Mouse (Mus musculus) stomach, embryonic 16.5 days (tissue): Measurements from ENCODE around the gene Ptger3. TPM values are rescaled to one million over a fixed set of nuclear protein-coding genes. Genes with fewer than 3 reads are reported as not detected.

Experiments used
- ATAC-seq: fragments of 200-750 bp; cut with Nextera tagmentation; 2 replicates; pipeline ENCODE4 v1.8.0; 2017; ENCODE audit warnings: moderate number of reproducible peaks, moderate TSS enrichment; ENCODE audit not compliant: insufficient read depth, low FRiP score
- H3K27ac ChIP-seq: fragments of 300-500 bp; sonication (generic); 2 replicates; pipeline ENCODE4 v1.5.1; 2014; ENCODE audit warnings: low read length
- H3K27me3 ChIP-seq: fragments of 300-500 bp; sonication (generic); 2 replicates; pipeline ENCODE4 v1.6.1; 2014; ENCODE audit warnings: low read length, control low read depth, mixed read lengths; ENCODE audit not compliant: control insufficient read depth, insufficient read depth
- H3K36me3 ChIP-seq: fragments of 300-500 bp; sonication (generic); 2 replicates; pipeline ENCODE4 v1.6.1; 2014; ENCODE audit warnings: low read length; ENCODE audit not compliant: control insufficient read depth, insufficient read depth
- H3K4me1 ChIP-seq: fragments of 300-500 bp; sonication (generic); 2 replicates; pipeline ENCODE4 v1.6.1; 2014; ENCODE audit warnings: low read length, control low read depth, mixed read lengths; ENCODE audit not compliant: control insufficient read depth, insufficient read depth
- H3K4me2 ChIP-seq: fragments of 300-500 bp; sonication (generic); 2 replicates; pipeline ENCODE4 v1.6.1; 2014; ENCODE audit warnings: low read depth, low read length, mixed read lengths
- H3K4me3 ChIP-seq: fragments of 300-500 bp; sonication (generic); replicated peaks from 2 replicates; pipeline ENCODE4 v1.5.1; 2014; ENCODE audit warnings: mild to moderate bottlenecking, low read length
- H3K9ac ChIP-seq: fragments of 300-500 bp; sonication (generic); 2 replicates; pipeline ENCODE4 v1.6.1; 2014; ENCODE audit warnings: low read length
- H3K9me3 ChIP-seq: fragments of 300-500 bp; sonication (generic); replicated peaks from 2 replicates; pipeline ENCODE4 v1.6.1; 2016; ENCODE audit warnings: low read length, control low read depth; ENCODE audit not compliant: control insufficient read depth
- WGBS: fragments of 180-500 bp; shearing (Covaris S2); extraction: QIAGEN DNeasy Blood & Tissue Kit; methylation state at CpG from one replicate; pipeline ENCODE4 v1.1.7; 2014; 5-methylcytosine and 5-hydroxymethylcytosine counted together
- polyA plus RNA-seq: library from polyadenylated mRNA; unstranded; fragments of >200 nt; fragmentation: Nextera tagmentation; extraction: Ambion mirVana; gene quantifications from 2 replicates; pipeline ENCODE4 v1.2.1, GENCODE M21; 2015

Gene Ptger3
- polyA plus RNA-seq, 1 experiment from 2014 or later = 19.5 TPM

DNA sequence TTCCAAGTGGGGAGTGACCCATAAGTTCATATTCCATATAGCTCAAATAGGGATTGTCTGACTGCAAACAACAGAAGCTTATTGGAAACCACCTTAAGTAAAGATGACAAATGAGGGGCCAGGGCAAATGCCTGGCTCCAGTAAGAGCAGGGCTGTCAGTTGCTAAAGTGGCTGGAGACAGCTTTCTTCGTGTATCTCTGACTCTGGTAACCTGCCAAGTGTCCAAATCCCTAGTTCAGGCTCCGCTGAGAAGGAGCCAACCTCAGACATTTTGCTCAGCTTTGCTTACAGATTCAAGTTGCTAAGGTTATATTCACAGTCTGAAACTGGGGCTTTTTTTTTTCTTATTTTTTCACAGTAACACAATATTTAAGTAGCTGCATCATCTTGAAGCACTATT is 12.7 kb downstream of the Ptger3 start:
- 48% methylated on average over 2 of the region's 2 CpGs for WGBS
- Histone ChIP-seq H3K36me3 (no peaks in the 10 kb centered on the region), H3K9me3 (no peaks in the 10 kb centered on the region), H3K27me3 (no peaks in the 10 kb centered on the region), H3K9ac (no peak overlapping the region), H3K4me1 (0 out of 2 replicates have a peak, but pooled peaks cover 2% of the 10 kb centered on the region), H3K27ac (no peak overlapping the region), H3K4me3 (no peak overlapping the region), H3K4me2 (no peak overlapping the region)
- no peak for ATAC-seq

DNA sequence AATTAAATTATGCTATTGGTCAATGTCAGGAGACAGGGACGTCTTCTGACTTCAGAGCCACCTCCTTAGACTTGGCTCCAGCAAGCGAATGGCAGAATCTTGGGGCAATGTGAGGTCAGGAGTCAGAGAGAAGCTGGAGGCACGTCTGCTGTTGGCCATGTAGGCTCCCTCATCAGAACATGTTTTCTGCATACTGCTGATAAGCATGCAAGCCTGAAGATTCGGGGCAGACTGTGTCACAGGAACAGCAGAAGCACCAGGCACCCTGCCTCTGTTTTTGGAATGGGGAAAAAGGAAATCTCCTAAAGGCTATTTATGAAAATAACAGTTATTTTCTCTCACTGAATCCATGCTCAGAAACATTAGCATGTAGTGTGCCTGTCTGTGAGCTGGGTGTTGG is 13.6 kb downstream of the Ptger3 start:
- Histone ChIP-seq H3K36me3 (no peaks in the 10 kb centered on the region), H3K4me3 (no peak overlapping the region), H3K27me3 (no peaks in the 10 kb centered on the region), H3K27ac (no peak overlapping the region), H3K9ac (no peak overlapping the region), H3K9me3 (no peaks in the 10 kb centered on the region), H3K4me1 (0 out of 2 replicates have a peak, but pooled peaks cover 2% of the 10 kb centered on the region), H3K4me2 (no peak overlapping the region)
- ATAC-seq = no peak
- 65% methylated on average over 4 of the region's 4 CpGs for WGBS

DNA sequence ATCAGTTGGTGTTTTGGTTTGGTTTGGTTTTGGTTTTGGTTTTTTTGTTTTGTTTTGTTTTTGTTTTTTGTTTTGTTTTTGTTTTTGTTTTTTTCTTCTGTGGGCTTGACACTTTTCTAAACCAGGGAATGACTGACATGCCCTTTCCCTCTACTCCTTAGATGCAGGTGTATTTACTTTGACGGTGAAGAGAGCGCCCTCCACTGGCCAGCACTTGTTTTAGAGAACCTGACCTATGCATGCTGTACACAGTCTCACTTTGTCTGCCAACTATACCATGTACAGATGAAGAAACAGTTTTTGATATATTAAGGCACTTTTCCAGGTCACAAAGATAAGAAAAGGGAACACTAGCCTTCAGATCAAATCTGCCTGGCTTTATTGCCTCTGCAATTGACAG is 15.1 kb downstream of the Ptger3 start:
- WGBS = 21% methylated on average over 2 of the region's 2 CpGs
- H3K9ac ChIP-seq = no peak overlapping the region
- H3K4me1 ChIP-seq = 0 out of 2 replicates have a peak, but pooled peaks cover 2% of the 10 kb centered on the region
- no peaks in the 10 kb centered on the region for H3K27me3 ChIP-seq
- no peak overlapping the region for H3K27ac ChIP-seq
- no peaks in the 10 kb centered on the region for H3K36me3 ChIP-seq
- H3K4me2 ChIP-seq = no peak overlapping the region
- no peaks in the 10 kb centered on the region for H3K9me3 ChIP-seq
- H3K4me3 ChIP-seq = no peak overlapping the region
- ATAC-seq = no peak

DNA sequence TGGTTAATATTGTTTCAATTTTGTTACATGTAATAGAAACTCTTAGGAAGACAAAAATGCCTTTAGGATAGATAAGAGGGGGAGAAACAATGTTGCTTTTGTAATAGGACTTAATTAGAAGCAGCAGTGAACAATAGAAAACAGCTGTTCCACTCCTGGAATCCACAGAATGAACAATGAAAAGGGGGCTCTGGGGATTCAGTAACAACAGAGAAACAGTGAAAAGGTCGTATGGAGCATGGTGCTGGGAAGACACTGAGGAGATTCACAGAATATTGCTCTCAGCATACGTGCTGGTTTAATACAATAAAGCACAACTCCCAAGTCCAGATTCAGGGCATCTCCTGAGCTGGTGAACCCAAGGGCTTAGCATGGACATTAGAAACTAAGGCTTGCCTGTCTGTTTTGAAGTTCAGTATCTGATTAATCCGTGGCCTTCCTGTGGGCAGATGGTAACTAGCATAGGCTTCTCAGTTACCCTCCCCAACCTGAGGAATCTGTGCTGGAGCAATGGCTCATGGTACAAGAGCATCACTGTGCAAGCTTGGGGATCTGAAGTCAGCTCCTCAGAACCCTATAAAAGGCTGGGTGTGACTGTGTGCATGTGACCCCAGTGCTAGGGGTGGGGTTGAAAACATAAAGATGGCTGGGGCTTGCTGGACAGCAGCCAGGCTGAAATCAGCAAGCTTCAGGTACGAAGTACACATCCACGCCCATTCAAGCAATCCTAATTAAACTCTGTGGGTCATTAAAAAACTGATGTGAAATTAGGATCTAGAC is 16.1 kb downstream of the Ptger3 start:
- no peak overlapping the region for H3K27ac ChIP-seq
- ATAC-seq = peak; percentile 78; the same call in 1 of the 2 replicates
- no peak overlapping the region for H3K4me3 ChIP-seq
- no peak overlapping the region for H3K4me2 ChIP-seq
- no peaks in the 10 kb centered on the region for H3K27me3 ChIP-seq
- 0 out of 2 replicates have a peak, but pooled peaks cover 2% of the 10 kb centered on the region for H3K4me1 ChIP-seq
- H3K36me3 ChIP-seq = no peaks in the 10 kb centered on the region
- H3K9ac ChIP-seq = no peak overlapping the region
- no peaks in the 10 kb centered on the region for H3K9me3 ChIP-seq
- 60% methylated on average over 5 of the region's 5 CpGs for WGBS

DNA sequence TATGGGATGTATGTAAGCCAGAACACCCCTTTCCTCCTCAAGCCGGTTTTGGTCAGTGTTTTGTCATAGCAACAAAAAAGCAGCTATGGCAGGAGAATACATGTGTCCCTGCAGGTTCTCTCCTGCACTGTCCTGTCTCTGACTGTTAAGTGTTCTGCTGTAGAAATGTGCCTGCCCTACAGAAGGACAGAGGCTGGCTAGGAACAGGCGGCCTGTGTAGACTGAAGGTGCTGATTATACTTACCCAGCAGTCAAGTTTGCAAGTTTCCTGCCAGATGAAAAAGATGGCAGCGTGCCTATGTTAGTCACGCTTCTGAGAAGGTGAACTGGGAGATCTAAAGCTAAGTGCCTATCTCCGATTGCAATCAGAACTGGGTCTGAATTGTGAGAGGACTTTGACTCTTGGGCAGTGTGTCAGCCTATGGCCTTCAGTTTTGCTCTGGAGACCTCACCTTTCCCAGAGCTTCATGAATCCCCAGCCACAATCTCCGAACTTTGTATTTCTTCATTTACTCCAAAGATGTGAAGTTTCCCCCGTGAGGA is 31.2 kb downstream of the Ptger3 start:
- ATAC-seq = no peak
- no peaks in the 10 kb centered on the region for H3K9me3 ChIP-seq
- no peaks in the 10 kb centered on the region for H3K27me3 ChIP-seq
- no peak overlapping the region for H3K4me2 ChIP-seq
- no peaks in the 10 kb centered on the region for H3K4me1 ChIP-seq
- no peak overlapping the region for H3K9ac ChIP-seq
- no peak overlapping the region for H3K27ac ChIP-seq
- WGBS = 73% methylated on average over 7 of the region's 7 CpGs
- no peaks in the 10 kb centered on the region for H3K36me3 ChIP-seq
- H3K4me3 ChIP-seq = no peak overlapping the region

DNA sequence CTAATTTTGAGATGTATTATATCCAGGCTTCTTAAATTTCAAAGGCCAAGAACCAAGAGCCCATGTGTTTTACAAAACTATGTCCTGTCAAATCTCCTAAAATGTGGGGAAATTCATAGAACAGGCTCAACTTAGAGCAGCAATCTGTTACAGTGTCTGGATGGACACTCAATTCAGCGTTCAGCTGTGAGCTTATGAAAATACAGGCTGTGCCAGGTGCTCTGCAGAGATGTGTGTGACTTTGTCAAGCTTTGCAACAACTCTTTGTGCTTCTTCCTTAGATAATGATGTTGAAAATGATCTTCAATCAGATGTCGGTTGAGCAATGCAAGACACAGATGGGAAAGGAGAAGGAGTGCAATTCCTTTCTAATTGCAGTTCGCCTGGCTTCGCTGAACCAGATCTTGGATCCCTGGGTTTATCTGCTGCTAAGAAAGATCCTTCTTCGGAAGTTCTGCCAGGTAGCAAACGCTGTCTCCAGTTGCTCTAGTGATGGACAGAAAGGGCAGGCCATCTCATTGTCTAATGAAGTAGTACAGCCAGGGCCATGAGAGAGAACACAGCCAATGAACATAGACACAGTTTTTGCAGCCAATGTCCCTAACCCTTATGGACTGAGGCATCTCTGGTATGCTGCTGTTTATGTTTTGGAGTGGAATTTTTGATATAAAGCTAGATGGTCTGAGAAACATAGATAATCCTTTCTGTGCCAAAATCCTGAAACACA is 38.2 kb downstream of the Ptger3 start:
- Histone ChIP-seq H3K4me3 (no peak overlapping the region), H3K4me2 (no peak overlapping the region), H3K27ac (peak overlapping the region; percentile 1; the same call in 1 of the 2 replicates), H3K9ac (no peak overlapping the region), H3K36me3 (no peaks in the 10 kb centered on the region), H3K9me3 (no peaks in the 10 kb centered on the region), H3K27me3 (no peaks in the 10 kb centered on the region), H3K4me1 (0 out of 2 replicates have a peak, but pooled peaks cover 2% of the 10 kb centered on the region)
- no peak for ATAC-seq
- WGBS = 68% methylated on average over 6 of the region's 6 CpGs

DNA sequence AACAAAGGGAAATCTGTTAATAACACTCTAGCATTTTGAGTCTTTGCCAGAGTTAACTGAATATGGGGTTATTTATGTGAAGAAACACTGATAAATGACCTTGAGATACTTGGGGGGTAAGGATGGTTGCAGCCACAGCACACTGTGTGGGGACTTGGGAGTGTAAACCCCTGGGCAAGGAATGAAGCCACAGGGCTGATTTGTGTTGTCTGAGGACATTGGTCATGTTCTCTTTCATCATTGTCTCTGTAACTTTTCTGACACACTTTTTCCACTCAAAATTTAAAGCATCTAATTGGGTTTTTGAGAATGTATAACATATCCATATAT is 38.7 kb downstream of the Ptger3 start:
- no peaks in the 10 kb centered on the region for H3K9me3 ChIP-seq
- no peak for ATAC-seq
- no peaks in the 10 kb centered on the region for H3K36me3 ChIP-seq
- no peak overlapping the region for H3K4me3 ChIP-seq
- no peak overlapping the region for H3K27ac ChIP-seq
- no peaks in the 10 kb centered on the region for H3K27me3 ChIP-seq
- no peak overlapping the region for H3K9ac ChIP-seq
- 0 out of 2 replicates have a peak, but pooled peaks cover 2% of the 10 kb centered on the region for H3K4me1 ChIP-seq
- no peak overlapping the region for H3K4me2 ChIP-seq

DNA sequence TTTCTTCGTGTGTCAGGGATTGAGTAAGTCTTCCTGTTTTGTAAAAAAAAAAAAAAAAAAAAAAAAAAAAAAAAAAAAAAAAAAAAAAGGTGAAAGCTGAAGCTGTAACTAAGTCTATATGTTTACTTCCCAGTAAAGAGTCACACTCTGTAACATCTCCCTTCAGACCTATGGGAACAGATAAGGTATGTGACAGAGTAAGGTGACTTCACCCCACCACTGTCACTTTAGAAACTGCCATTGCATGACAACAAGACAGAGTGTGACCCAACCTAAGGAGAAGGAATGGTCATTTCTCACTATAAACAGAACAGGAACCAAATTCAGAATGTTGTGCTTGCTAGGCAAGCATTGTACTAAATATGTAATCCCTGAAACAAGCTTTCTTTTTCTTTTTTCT is 46.9 kb downstream of the Ptger3 start:
- Histone ChIP-seq H3K4me1 (no peaks in the 10 kb centered on the region), H3K4me2 (no peak overlapping the region), H3K9ac (no peak overlapping the region), H3K4me3 (no peak overlapping the region), H3K36me3 (no peaks in the 10 kb centered on the region), H3K27ac (no peak overlapping the region), H3K27me3 (no peaks in the 10 kb centered on the region), H3K9me3 (no peaks in the 10 kb centered on the region)
- ATAC-seq = no peak
- 58% methylated on average over 1 of the region's 1 CpGs for WGBS

DNA sequence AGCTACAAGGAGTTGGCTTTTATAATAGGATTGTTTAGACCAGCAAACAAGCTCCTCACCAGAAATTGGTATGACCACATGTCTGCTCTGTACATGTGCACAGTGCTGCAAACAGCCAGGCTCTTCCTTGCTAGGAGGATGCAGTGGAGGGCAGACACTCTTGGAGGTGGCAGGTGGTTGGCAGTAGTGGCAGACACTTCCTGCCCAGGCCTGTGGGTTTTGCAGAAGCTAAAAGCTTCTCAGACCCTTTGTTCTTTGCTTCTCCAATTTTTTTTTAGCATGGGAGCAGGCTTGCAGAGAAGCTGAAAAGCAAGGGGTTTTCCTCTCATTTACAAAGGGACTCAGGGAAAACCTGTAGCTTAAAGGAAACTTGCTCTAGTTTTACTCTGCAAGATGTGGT is 50.3 kb downstream of the Ptger3 start:
- H3K4me3 ChIP-seq = no peak overlapping the region
- H3K9ac ChIP-seq = no peak overlapping the region
- H3K4me2 ChIP-seq = no peak overlapping the region
- H3K27me3 ChIP-seq = no peaks in the 10 kb centered on the region
- H3K27ac ChIP-seq = no peak overlapping the region
- no peak for ATAC-seq
- no peaks in the 10 kb centered on the region for H3K36me3 ChIP-seq
- H3K4me1 ChIP-seq = no peaks in the 10 kb centered on the region
- H3K9me3 ChIP-seq = no peaks in the 10 kb centered on the region
